Mouse (Mus musculus) embryonic facial prominence, embryonic 10.5 days (tissue): ENCODE measurements around the gene Rpusd2. TPM values are rescaled to one million over a fixed set of nuclear protein-coding genes. Genes with fewer than 3 reads are reported as not detected.

Experiments
- DNase-seq: peaks from one replicate; pipeline ENCODE4 v3.0.0-alpha.2; 2017; ENCODE audit warnings: low spot score
- H3K27ac ChIP-seq: fragments of 300-500 bp; sonication (generic); replicated peaks from 2 replicates; pipeline ENCODE4 v1.5.1; 2016; ENCODE audit warnings: mild to moderate bottlenecking
- H3K27me3 ChIP-seq: fragments of 300-500 bp; sonication (generic); replicated peaks from 2 replicates; pipeline ENCODE4 v1.6.1; 2016; ENCODE audit warnings: low read depth, mild to moderate bottlenecking; ENCODE audit not compliant: poor library complexity, severe bottlenecking
- H3K36me3 ChIP-seq: fragments of 300-500 bp; sonication (generic); replicated peaks from 2 replicates; pipeline ENCODE4 v1.6.1; 2016; ENCODE audit warnings: mild to moderate bottlenecking, moderate library complexity
- H3K4me1 ChIP-seq: fragments of 300-500 bp; sonication (generic); 2 replicates; pipeline ENCODE4 v1.6.1; 2016
- H3K4me3 ChIP-seq: fragments of 300-500 bp; sonication (generic); 2 replicates; pipeline ENCODE4 v1.5.1; 2016; ENCODE audit warnings: mild to moderate bottlenecking, moderate library complexity
- H3K9me3 ChIP-seq: fragments of 300-500 bp; sonication (generic); 2 replicates; pipeline ENCODE4 v1.6.1; 2016; ENCODE audit warnings: mild to moderate bottlenecking
- WGBS: fragments of 180-500 bp; shearing (Covaris S2); methylation state at CpG from one replicate; pipeline ENCODE4 v1.1.7; 2016; 5-methylcytosine and 5-hydroxymethylcytosine counted together
- polyA plus RNA-seq: library from polyadenylated mRNA; unstranded; fragments of >200 nt; fragmentation: Nextera tagmentation; extraction: Ambion mirVana; gene quantifications from 2 replicates; pipeline ENCODE4 v1.2.1, GENCODE M21; 2016

Rpusd2 gene
- polyA plus RNA-seq, 1 experiment from 2014 or later, result 7.3 TPM

DNA sequence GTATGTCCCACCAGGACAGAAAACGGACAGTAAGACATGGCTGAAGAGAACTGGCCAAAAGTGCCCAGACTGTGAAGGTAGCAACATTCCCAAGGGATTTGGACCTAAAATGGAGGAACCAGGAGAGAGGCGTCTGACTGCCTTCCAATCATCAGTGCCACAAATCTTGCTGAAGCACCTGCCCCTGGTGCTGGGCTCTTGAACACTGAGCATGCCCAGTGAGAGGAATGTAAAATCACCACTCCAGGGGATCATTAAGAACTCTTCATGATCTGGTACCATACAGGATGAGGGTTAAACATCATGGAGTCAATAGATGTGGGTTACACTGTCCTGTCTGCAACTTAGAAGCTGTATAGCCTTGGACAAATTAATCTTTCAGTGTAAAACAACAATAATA is 10.6 kb downstream of the Rpusd2 start:
- DNase-seq, result no peak
- peaks cover 13% of the 10 kb centered on the region for H3K4me1 ChIP-seq
- no peaks in the 10 kb centered on the region for H3K27me3 ChIP-seq
- 81% methylated on average over 2 of the region's 2 CpGs for WGBS
- H3K9me3 ChIP-seq, result no peaks in the 10 kb centered on the region
- peaks cover 22% of the 10 kb centered on the region for H3K36me3 ChIP-seq
- no peak overlapping the region for H3K27ac ChIP-seq
- no peak overlapping the region for H3K4me3 ChIP-seq

DNA sequence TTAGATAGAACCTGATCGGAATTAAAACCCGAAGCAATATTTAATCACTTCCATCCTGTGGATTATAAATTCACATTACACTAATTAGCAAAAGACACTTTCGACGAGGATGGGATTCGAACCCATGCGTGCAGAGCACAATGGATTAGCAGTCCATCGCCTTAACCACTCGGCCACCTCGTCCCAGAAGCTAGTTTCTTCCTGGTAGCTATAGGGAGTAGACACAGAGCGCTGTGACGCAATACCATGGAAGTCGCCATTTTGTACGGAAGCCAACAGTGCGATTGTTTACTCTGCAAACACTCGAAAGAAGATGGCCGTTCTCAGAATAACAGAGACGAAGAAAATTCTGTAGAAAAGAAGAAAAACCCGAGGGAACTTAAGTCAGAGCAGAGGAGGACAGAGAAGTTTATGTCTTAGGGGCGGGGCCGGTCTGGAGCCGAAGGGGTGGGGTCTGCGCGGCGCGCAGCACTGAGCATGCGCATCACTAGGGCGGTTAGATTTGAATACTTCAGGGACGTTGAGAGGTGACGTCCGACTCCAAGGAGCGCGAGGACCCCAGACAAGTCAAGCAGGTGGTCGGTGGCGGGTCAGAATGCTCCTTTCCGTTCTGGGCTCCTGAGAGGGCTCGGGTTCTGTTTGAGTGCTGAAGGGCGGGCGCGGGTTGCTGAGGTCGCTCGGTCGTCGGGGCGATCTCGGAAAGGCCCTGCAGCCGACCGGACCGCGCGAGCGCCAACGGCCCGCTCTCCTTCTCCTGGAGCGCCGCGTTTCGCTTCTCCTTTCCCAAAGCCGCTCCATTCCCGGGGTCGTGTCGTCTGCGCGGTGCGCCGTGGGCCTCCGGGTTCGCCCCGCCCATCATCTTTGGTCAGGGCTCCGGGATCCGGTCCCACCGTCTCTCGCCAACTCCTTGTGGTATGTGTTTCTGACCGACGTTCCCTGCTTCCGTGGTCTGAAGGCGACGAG is 12.3 kb downstream of the Rpusd2 start, which contains the start of gene Knl1:
Gene Knl1, plus strand, starts transcription at position 471 of the 963 bp plus-strand sequence.
- peak within 1 kb of the TSS; percentile 88 for H3K4me3 ChIP-seq
- peak within 1 kb of the TSS; percentile 94 for H3K27ac ChIP-seq
- H3K36me3 ChIP-seq, result peaks cover 8% of the 10 kb centered on the region
- under 1% methylated on average over 77 of the region's 77 CpGs for WGBS
- peak; percentile 95 for DNase-seq
- peaks cover 19% of the 10 kb centered on the region for H3K4me1 ChIP-seq
- no peaks in the 10 kb centered on the region for H3K9me3 ChIP-seq
- H3K27me3 ChIP-seq, result no peaks in the 10 kb centered on the region

DNA sequence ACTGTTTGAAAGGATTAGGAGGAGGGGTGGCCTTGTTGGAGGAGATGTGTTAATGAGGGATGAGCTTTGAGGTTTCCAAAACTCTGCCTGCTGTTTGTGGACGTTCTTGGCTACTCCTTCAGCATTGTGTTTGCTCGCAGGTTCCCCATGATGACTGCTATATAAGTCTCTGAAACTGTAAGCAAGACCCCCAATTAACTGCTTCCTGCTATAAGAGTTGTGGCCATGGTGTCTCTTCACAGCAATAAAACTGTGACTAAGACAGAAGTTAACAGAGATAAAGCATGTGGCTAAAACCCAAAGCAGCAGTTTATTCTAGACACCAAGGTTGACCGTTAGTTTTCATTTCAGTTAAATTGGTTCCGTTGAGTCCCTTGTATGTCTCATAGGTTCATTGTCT is 13.3 kb downstream of the Rpusd2 start:
- DNase-seq, result no peak
- H3K27ac ChIP-seq, result peak overlapping the region; percentile 94
- WGBS, result 26% methylated on average over 4 of the region's 4 CpGs
- no peaks in the 10 kb centered on the region for H3K27me3 ChIP-seq
- peaks cover 21% of the 10 kb centered on the region for H3K4me1 ChIP-seq
- no peaks in the 10 kb centered on the region for H3K9me3 ChIP-seq
- 0 out of 2 replicates have a peak, but pooled peaks cover 6% of the 10 kb centered on the region for H3K36me3 ChIP-seq
- peak overlapping the region; percentile 88 for H3K4me3 ChIP-seq

DNA sequence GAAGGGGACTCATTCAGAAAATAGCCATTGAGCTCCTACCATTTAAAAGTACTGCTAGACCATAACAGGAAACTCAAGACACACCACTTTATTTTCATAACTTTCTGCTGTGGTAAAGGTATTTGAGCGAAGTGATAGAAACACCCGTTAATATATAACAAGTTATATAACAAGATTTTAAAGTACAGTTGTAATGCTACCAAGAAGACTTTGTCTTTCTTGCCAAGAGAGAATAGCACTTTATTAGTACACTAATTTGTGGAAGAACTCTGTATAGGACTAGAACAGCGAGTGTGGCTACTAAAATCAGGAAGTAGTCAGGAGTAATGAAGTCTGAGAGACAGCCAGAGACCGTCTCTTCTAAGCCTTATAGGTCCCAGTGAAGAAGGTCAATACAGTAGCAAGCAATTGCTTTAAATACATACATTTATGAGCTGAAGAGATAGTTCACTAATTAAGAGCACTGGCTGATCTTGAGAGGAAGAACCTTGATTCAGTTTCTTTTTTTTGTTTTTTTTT is 15.6 kb downstream of the Rpusd2 start:
- Histone ChIP-seq H3K27ac (no peak overlapping the region), H3K36me3 (0 out of 2 replicates have a peak, but pooled peaks cover 6% of the 10 kb centered on the region), H3K4me3 (no peak overlapping the region), H3K4me1 (peaks cover 21% of the 10 kb centered on the region), H3K27me3 (no peaks in the 10 kb centered on the region), H3K9me3 (no peaks in the 10 kb centered on the region)
- no peak for DNase-seq
- WGBS, result 95% methylated on average over 4 of the region's 4 CpGs

DNA sequence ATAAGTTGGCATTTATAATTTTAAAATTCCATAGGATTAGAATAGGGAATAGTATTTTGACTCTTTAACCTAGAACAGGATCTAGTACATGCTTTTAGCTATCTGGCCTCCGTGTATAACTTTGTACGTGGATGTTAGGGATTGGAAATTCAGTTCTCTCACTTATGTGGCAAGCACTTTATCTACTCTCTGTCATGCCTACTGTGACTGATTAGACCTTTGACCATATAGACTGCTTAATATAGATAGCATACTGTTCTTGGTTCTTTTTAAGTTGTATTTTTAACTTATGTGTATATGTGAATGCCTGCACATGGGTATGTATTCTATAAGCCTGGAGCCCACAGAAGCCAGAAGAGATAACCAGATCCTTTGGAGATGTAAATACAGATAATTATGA is 25.5 kb downstream of the Rpusd2 start:
- Histone ChIP-seq H3K36me3 (peaks cover 58% of the 10 kb centered on the region), H3K4me3 (no peak overlapping the region), H3K27me3 (no peaks in the 10 kb centered on the region), H3K27ac (no peak overlapping the region), H3K4me1 (no peaks in the 10 kb centered on the region), H3K9me3 (no peaks in the 10 kb centered on the region)
- DNase-seq, result no peak
- 95% methylated on average over 2 of the region's 2 CpGs for WGBS

DNA sequence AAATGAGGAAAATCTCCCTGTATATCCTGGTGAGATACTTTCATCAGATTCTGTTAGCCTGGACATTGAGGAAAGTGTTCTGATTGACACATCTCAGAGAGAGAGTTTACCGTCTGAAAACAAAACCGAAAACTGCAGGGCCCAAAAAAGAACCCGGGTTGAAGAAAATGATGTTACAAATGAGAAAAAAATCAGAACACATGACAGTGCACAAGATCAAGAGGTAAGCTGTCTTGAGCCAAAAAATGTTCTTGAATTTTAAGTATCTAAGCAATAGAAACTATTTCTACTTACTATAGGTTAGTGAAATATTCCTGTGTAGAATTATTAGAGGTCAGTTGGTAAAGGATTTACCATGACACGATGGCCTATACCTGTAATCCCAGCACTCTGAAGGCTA is 37.8 kb downstream of the Rpusd2 start:
- WGBS, result 96% methylated on average over 4 of the region's 4 CpGs
- Histone ChIP-seq H3K4me1 (no peaks in the 10 kb centered on the region), H3K27ac (no peak overlapping the region), H3K27me3 (no peaks in the 10 kb centered on the region), H3K9me3 (no peaks in the 10 kb centered on the region), H3K36me3 (peaks cover 73% of the 10 kb centered on the region), H3K4me3 (no peak overlapping the region)
- DNase-seq, result no peak

DNA sequence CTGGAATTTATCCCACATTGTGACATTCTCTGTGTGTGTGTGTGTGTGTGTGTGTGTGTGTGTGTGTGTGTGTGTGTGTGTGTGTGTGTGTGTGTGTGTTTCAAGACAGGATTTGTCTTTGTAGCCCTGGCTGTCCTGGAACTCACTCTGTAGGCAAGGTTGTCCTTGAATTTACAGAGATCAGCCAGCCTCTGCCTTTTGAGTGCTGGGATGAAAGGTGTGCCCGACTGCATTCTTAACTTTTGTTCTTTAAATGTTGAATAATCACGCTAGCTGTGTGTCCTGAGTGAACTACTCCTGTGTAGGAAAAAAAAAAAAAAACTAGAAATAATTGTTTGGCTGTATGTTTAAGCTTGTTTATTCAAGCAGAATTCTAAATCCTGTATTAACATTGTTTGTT is 51.6 kb downstream of the Rpusd2 start:
- H3K36me3 ChIP-seq, result peaks cover 81% of the 10 kb centered on the region
- WGBS, result 89% methylated on average over 2 of the region's 2 CpGs

More for the DNA sequence above, 51.6 kb downstream of the Rpusd2 start:
- Histone ChIP-seq H3K4me1 (no peaks in the 10 kb centered on the region), H3K27ac (no peak overlapping the region), H3K27me3 (no peaks in the 10 kb centered on the region), H3K4me3 (no peak overlapping the region), H3K9me3 (no peaks in the 10 kb centered on the region)
- no peak for DNase-seq

Other genes starting within 250 kb of the Rpusd2 start
- gene Knstrn, start 220.8 kb upstream of the Rpusd2 start, polyA plus RNA-seq, result 149 and 150 TPM in 2 replicates
- gene Ivd, start 172.8 kb upstream of the Rpusd2 start, polyA plus RNA-seq, result 74.0 and 81.3 TPM in 2 replicates
- gene Bahd1, start 134.4 kb upstream of the Rpusd2 start, polyA plus RNA-seq, result 3.2 and 3.3 TPM in 2 replicates
- 20.8 and 22.2 TPM in 2 replicates for gene Chst14, start 108.3 kb upstream of the Rpusd2 start, polyA plus RNA-seq
- 19.9 and 20.5 TPM in 2 replicates for gene Ccdc32, start 5.4 kb upstream of the Rpusd2 start, polyA plus RNA-seq
- gene Knl1, start 12.3 kb downstream of the Rpusd2 start, polyA plus RNA-seq, result 54.0 and 58.3 TPM in 2 replicates
- gene Rad51, start 78.0 kb downstream of the Rpusd2 start, polyA plus RNA-seq, result 90.9 and 94.1 TPM in 2 replicates
- gene Rmdn3, start 122.2 kb downstream of the Rpusd2 start, polyA plus RNA-seq, result 47.3 and 50.7 TPM in 2 replicates
- 5.3 and 6.1 TPM in 2 replicates for gene Gchfr, start 133.0 kb downstream of the Rpusd2 start, polyA plus RNA-seq
- 0.77 and 1.0 TPM in 2 replicates for gene Gm14137, start 139.7 kb downstream of the Rpusd2 start, polyA plus RNA-seq
- 52.9 and 58.5 TPM in 2 replicates for gene Zfyve19, start 173.8 kb downstream of the Rpusd2 start, polyA plus RNA-seq
- gene Dnajc17, start 174.0 kb downstream of the Rpusd2 start, polyA plus RNA-seq, result 25.2 and 25.4 TPM in 2 replicates
- 0.20 TPM in 2 replicates for gene Ppp1r14d, start 195.1 kb downstream of the Rpusd2 start, polyA plus RNA-seq
- gene Spint1, start 202.6 kb downstream of the Rpusd2 start, polyA plus RNA-seq, result 11.1 and 11.4 TPM in 2 replicates
- 0.74 and 2.5 TPM in 2 replicates for gene Rhov, start 236.5 kb downstream of the Rpusd2 start, polyA plus RNA-seq